10 mouse cellular contexts compared by ENCODE assay signal in the genomic region with DNA sequence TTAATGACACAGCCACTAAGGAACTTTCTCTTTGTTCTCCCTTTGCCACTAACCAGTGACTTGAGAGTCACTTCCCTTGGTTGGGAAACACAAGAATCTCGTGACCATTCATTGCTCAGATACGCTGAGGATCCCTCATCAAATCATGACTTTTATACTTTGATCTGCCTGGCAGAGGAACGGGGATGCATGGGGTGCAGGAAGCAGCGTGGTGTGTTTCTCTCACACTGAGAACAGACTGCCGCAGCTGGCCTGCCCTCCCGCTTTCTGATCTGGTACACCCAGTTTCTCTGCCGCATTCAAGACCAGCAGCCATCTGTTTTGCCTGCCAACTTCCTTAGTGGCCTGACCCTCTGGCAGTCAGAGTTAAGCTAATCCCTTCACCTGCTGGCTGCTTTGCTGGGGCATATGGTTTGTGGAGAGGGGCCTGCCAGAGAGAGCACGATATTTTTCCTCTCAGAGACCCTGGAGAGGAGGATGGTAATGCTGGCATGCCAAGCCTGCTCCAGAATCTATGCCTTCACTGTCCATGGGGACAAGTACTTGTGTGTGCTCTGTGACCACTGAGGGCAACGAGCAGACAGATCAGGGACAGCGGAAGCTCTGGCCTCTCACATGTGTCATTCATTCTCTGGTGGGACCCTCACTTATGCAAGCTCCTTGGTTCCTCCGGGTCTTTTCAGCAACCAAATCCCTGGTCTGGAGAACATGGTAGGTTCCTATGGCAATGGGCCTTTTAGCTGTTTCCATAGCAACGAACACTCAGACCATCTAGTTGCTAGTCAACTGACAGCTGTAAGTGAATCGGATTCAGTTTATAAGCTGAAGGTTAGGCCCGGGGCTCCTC. TPM values are rescaled to one million over a fixed set of nuclear protein-coding genes. Genes with fewer than 3 reads are reported as not detected.
DNase-seq lines count a peak whose midpoint lies in the region; ATAC-seq and TF ChIP-seq lines count a peak whose summit lies in the region.
"Had no signal": no experiment of that assay in that cellular context is flagged by ENCODE, and none has a peak within 500 bp of the region (broad histone marks: within the 10 kb centered on the region; RNA-seq: fewer than 3 reads in every experiment).

No protein-coding gene starts in this region.

- H3K36me3 ChIP-seq in forebrain, embryonic 14.5 days (ENCODE audit: control insufficient read depth, insufficient read depth, low read length), result peaks cover 18% of the 10 kb centered on the region
- peaks cover 17% of the 10 kb centered on the region for H3K36me3 ChIP-seq in limb, embryonic 13.5 days

- H3K4me1 ChIP-seq in forebrain, embryonic 14.5 days (ENCODE audit: control insufficient read depth, insufficient read depth, low read length), result peaks cover 15% of the 10 kb centered on the region
- H3K4me1 ChIP-seq in limb, embryonic 13.5 days, result peaks cover 11% of the 10 kb centered on the region; the same call in 1 of the 2 replicates

- no peaks in the 10 kb centered on the region for H3K27me3 ChIP-seq in forebrain, embryonic 14.5 days (replicated peaks; ENCODE audit: control insufficient read depth, insufficient read depth, low read length)
- no peaks in the 10 kb centered on the region for H3K27me3 ChIP-seq in limb, embryonic 13.5 days
- H3K27me3 ChIP-seq: embryonic facial prominence, embryonic 13.5 days had no signal

- no peaks in the 10 kb centered on the region for H3K9me3 ChIP-seq in forebrain, embryonic 14.5 days (replicated peaks; ENCODE audit: control insufficient read depth, low read length)
- H3K9me3 ChIP-seq in limb, embryonic 13.5 days, result no peaks in the 10 kb centered on the region
- H3K9me3 ChIP-seq: embryonic facial prominence, embryonic 13.5 days had no signal

- TF ChIP-seq CTCF in brain, embryonic 14.5 days (IDR thresholded peaks at IDR 0.05; ENCODE audit: borderline replicate concordance, extremely low read depth, insufficient read depth, insufficient read length), result no peak

- peak; percentile 74 for ATAC-seq in forebrain, embryonic 14.5 days
- ATAC-seq in limb, embryonic 13.5 days (ENCODE audit: low FRiP score, low read depth), result 0 out of 2 replicates have a peak, but pooled peaks have one; percentile 32

- peak; percentile 34 for DNase-seq in heart, adult 8-10 months (ENCODE audit: low spot score)
- no peak for DNase-seq in heart, postnatal 14 days
- peak; percentile 92 for DNase-seq in brain, embryonic 14.5 days (ENCODE audit: low read depth)
- peak; percentile 84 for DNase-seq in forebrain, embryonic 14.5 days (ENCODE audit: low spot score)
- DNase-seq in retina, embryonic 14.5 days (ENCODE audit: low spot score), result peak; percentile 69
- no peak for DNase-seq in c-Kit-positive CD71-positive TER-119-positive erythroid progenitor cells, embryonic 14.5 days (ENCODE audit: low spot score)
- no peak for DNase-seq in frontal cortex, postnatal 36 days (ENCODE audit: low spot score in 2 of 2)

- H3K9ac ChIP-seq in forebrain, embryonic 14.5 days (ENCODE audit: low read length), result peak overlapping the region; percentile 3; the same call in 1 of the 2 replicates
- no peak overlapping the region for H3K9ac ChIP-seq in limb, embryonic 13.5 days
- H3K9ac ChIP-seq: embryonic facial prominence, embryonic 13.5 days; liver, embryonic 14.5 days had no signal

- no peak overlapping the region for H3K4me3 ChIP-seq in forebrain, embryonic 14.5 days (ENCODE audit: low read depth, low read length)
- no peak overlapping the region for H3K4me3 ChIP-seq in limb, embryonic 13.5 days
- H3K4me3 ChIP-seq: embryonic facial prominence, embryonic 13.5 days had no signal

- WGBS in forebrain, embryonic 14.5 days, result 31% methylated on average over 14 of the region's 14 CpGs
- 34% methylated on average over 14 of the region's 14 CpGs for WGBS in limb, embryonic 13.5 days

- no peak for TF ChIP-seq POLR2A in brain, embryonic 14.5 days (IDR thresholded peaks at IDR 0.05; ENCODE audit: borderline replicate concordance, extremely low read depth, insufficient read depth, insufficient read length, poor library complexity, severe bottlenecking)

- no peak overlapping the region for H3K4me2 ChIP-seq in forebrain, embryonic 14.5 days (ENCODE audit: low read length)
- no peak overlapping the region for H3K4me2 ChIP-seq in limb, embryonic 13.5 days (replicated peaks)
- H3K4me2 ChIP-seq: embryonic facial prominence, embryonic 13.5 days had no signal

- H3K27ac ChIP-seq in forebrain, embryonic 14.5 days (ENCODE audit: low read depth, low read length), result peak overlapping the region; percentile 63; the same call in 1 of the 2 replicates
- H3K27ac ChIP-seq in limb, embryonic 13.5 days, result no peak overlapping the region
- H3K27ac ChIP-seq: embryonic facial prominence, embryonic 13.5 days; liver, embryonic 14.5 days had no signal

- intact Hi-C loops in heart, postnatal 14 days (cut with DNase I), result no loop called here

RNA-seq across cellular contexts. Expression of gene Npc2, which starts 20.6 kb away (rescaled TPM):
- 10 to 100 TPM; 26.1 to 29.6 (median 26.9) TPM for total RNA-seq in heart, adult 8-10 months (2022)
- 10 to 100 TPM; 30.8 to 32.7 TPM for total RNA-seq in heart, postnatal 14 days (2021)
- 64.0 and 66.2 TPM in 2 replicates for polyA plus RNA-seq in brain, embryonic 14.5 days (2012; rRNA removed)
- polyA plus RNA-seq in forebrain, embryonic 14.5 days (2014; fragmentation: Nextera tagmentation; extraction: Ambion mirVana), result 72.5 and 76.4 TPM in 2 replicates
- 78.9 and 79.4 TPM in 2 replicates for polyA plus RNA-seq in limb, embryonic 13.5 days (2015; fragmentation: Nextera tagmentation; extraction: Ambion mirVana)

RNA-seq across cellular contexts. Expression of gene Isca2, which starts 20.7 kb away (rescaled TPM):
- total RNA-seq in heart, adult 8-10 months (2022), result 100 to 1,000 TPM in 1 of 4 experiments, 10 to 100 TPM in 3; 89.1 to 116 (median 94.9) TPM
- total RNA-seq in heart, postnatal 14 days (2021), result 10 to 100 TPM; 71.2 to 73.3 TPM
- polyA plus RNA-seq in brain, embryonic 14.5 days (2012; rRNA removed), result 80.2 and 131 TPM in 2 replicates
- 137 and 163 TPM in 2 replicates for polyA plus RNA-seq in forebrain, embryonic 14.5 days (2014; fragmentation: Nextera tagmentation; extraction: Ambion mirVana)
- polyA plus RNA-seq in limb, embryonic 13.5 days (2015; fragmentation: Nextera tagmentation; extraction: Ambion mirVana), result 152 and 153 TPM in 2 replicates

RNA-seq across cellular contexts. Expression of gene Syndig1l, which starts 53.7 kb away (rescaled TPM):
- not detected for total RNA-seq in heart, adult 8-10 months (2022)
- not detected for total RNA-seq in heart, postnatal 14 days (2021)
- 5.0 and 10.1 TPM in 2 replicates for polyA plus RNA-seq in brain, embryonic 14.5 days (2012; rRNA removed)
- 2.6 and 3.3 TPM in 2 replicates for polyA plus RNA-seq in forebrain, embryonic 14.5 days (2014; fragmentation: Nextera tagmentation; extraction: Ambion mirVana)
- polyA plus RNA-seq in limb, embryonic 13.5 days (2015; fragmentation: Nextera tagmentation; extraction: Ambion mirVana), result not detected in 2 replicates
- polyA plus RNA-seq: embryonic facial prominence, embryonic 13.5 days had no signal

Comparison
In these comparisons a context has a peak if more than half of its experiments do, and no peak if none do; other contexts are left out.
1. DNase-seq: peak in heart, adult 8-10 months (single experiment), brain, embryonic 14.5 days (single experiment), forebrain, embryonic 14.5 days (single experiment) and retina, embryonic 14.5 days (single experiment); none in heart, postnatal 14 days (0 of 2), c-Kit-positive CD71-positive TER-119-positive erythroid progenitor cells, embryonic 14.5 days (single experiment) and frontal cortex, postnatal 36 days (0 of 2).